Mouse (Mus musculus): ENCODE measurements at regions not wholly inside any gene's neighbourhood (a gene's known extent, or its start where the extent isn't known, plus 50 kb on each side); places are given as distances from the start of the nearest gene placed in this dataset.

GRCm38 (mm10) chr12:96453374-96453773, 761.3 kb downstream of the Flrt2 start:
- no peaks in the 10 kb centered on the region for H3K36me3 ChIP-seq (ENCODE audit: poor library complexity, severe bottlenecking)
- H3K9ac ChIP-seq, result no peak overlapping the region
- H3K27me3 ChIP-seq, result no peaks in the 10 kb centered on the region
- no peak overlapping the region for H3K27ac ChIP-seq
- H3K4me3 ChIP-seq, result no peak overlapping the region
- H3K9me3 ChIP-seq (replicated peaks), result no peaks in the 10 kb centered on the region
- no peak for ATAC-seq
- no peak overlapping the region for H3K4me2 ChIP-seq
- no peaks in the 10 kb centered on the region for H3K4me1 ChIP-seq
- 11% methylated on average over 3 of the region's 3 CpGs for WGBS

GRCm38 (mm10) chr12:96476344-96476743, 784.3 kb downstream of the Flrt2 start:
- no peak overlapping the region for H3K9ac ChIP-seq
- no peak overlapping the region for H3K27ac ChIP-seq
- H3K9me3 ChIP-seq (replicated peaks), result no peaks in the 10 kb centered on the region
- no peaks in the 10 kb centered on the region for H3K4me1 ChIP-seq
- H3K36me3 ChIP-seq (ENCODE audit: poor library complexity, severe bottlenecking), result no peaks in the 10 kb centered on the region
- H3K4me2 ChIP-seq, result no peak overlapping the region
- no peak overlapping the region for H3K4me3 ChIP-seq
- 71% methylated on average over 3 of the region's 3 CpGs for WGBS
- no peak for ATAC-seq
- H3K27me3 ChIP-seq, result no peaks in the 10 kb centered on the region

- Histone ChIP-seq H3K27me3 (no peaks in the 10 kb centered on the region), H3K27ac (no peak overlapping the region), H3K9me3 (replicated peaks) (no peaks in the 10 kb centered on the region), H3K4me3 (no peak overlapping the region), H3K4me1 (no peaks in the 10 kb centered on the region), H3K4me2 (no peak overlapping the region), H3K36me3 (ENCODE audit: poor library complexity, severe bottlenecking) (no peaks in the 10 kb centered on the region), H3K9ac (no peak overlapping the region)
- 90% methylated on average over 1 of the region's 1 CpGs for WGBS
- no peak for ATAC-seq
Observed at GRCm38 (mm10) chr12:96488448-96488960, 796.5 kb downstream of the Flrt2 start.

GRCm38 (mm10) chr12:96509658-96510057, 817.6 kb downstream of the Flrt2 start:
- H3K27ac ChIP-seq, result no peak overlapping the region
- H3K4me3 ChIP-seq, result no peak overlapping the region
- no peaks in the 10 kb centered on the region for H3K27me3 ChIP-seq
- WGBS, result 88% methylated on average over 1 of the region's 1 CpGs
- H3K4me1 ChIP-seq, result no peaks in the 10 kb centered on the region
- H3K9me3 ChIP-seq (replicated peaks), result no peaks in the 10 kb centered on the region
- no peaks in the 10 kb centered on the region for H3K36me3 ChIP-seq (ENCODE audit: poor library complexity, severe bottlenecking)
- H3K4me2 ChIP-seq, result no peak overlapping the region
- no peak for ATAC-seq
- H3K9ac ChIP-seq, result no peak overlapping the region

- Histone ChIP-seq H3K4me3 (no peak overlapping the region), H3K4me1 (no peaks in the 10 kb centered on the region), H3K27me3 (no peaks in the 10 kb centered on the region), H3K9me3 (replicated peaks) (no peaks in the 10 kb centered on the region), H3K9ac (no peak overlapping the region), H3K36me3 (ENCODE audit: poor library complexity, severe bottlenecking) (no peaks in the 10 kb centered on the region), H3K4me2 (no peak overlapping the region), H3K27ac (no peak overlapping the region)
- 54% methylated on average over 1 of the region's 1 CpGs for WGBS
- ATAC-seq, result no peak
Observed at GRCm38 (mm10) chr12:96558824-96559223, 866.8 kb downstream of the Flrt2 start.

- Histone ChIP-seq H3K27ac (no peak overlapping the region), H3K4me1 (no peaks in the 10 kb centered on the region), H3K9me3 (replicated peaks) (0 out of 2 replicates have a peak, but pooled peaks cover under 1% of the 10 kb centered on the region), H3K27me3 (no peaks in the 10 kb centered on the region), H3K4me2 (no peak overlapping the region), H3K36me3 (ENCODE audit: poor library complexity, severe bottlenecking) (no peaks in the 10 kb centered on the region), H3K9ac (no peak overlapping the region), H3K4me3 (no peak overlapping the region)
- whole genome bisulfite sequencing, result 63% methylated on average over 3 of the region's 3 CpGs
- ATAC-seq, result no peak
Observed at GRCm38 (mm10) chr12:96594845-96595244, 902.8 kb downstream of the Flrt2 start.

- no peaks in the 10 kb centered on the region for H3K4me1 ChIP-seq
- H3K4me2 ChIP-seq, result no peak overlapping the region
- H3K27me3 ChIP-seq, result no peaks in the 10 kb centered on the region
- H3K4me3 ChIP-seq, result no peak overlapping the region
- no peak overlapping the region for H3K27ac ChIP-seq
- ATAC-seq, result no peak
- no peaks in the 10 kb centered on the region for H3K36me3 ChIP-seq (ENCODE audit: poor library complexity, severe bottlenecking)
- H3K9me3 ChIP-seq (replicated peaks), result no peaks in the 10 kb centered on the region
- WGBS, result 87% methylated on average over 2 of the region's 2 CpGs
- no peak overlapping the region for H3K9ac ChIP-seq
Observed at GRCm38 (mm10) chr12:96615134-96615533, 923.1 kb downstream of the Flrt2 start.

- H3K4me2 ChIP-seq, result no peak overlapping the region
- H3K27ac ChIP-seq, result no peak overlapping the region
- H3K27me3 ChIP-seq, result no peaks in the 10 kb centered on the region
- ATAC-seq, result no peak
- no peaks in the 10 kb centered on the region for H3K36me3 ChIP-seq (ENCODE audit: poor library complexity, severe bottlenecking)
- no peaks in the 10 kb centered on the region for H3K9me3 ChIP-seq (replicated peaks)
- 91% methylated on average over 4 of the region's 4 CpGs for WGBS
- H3K4me3 ChIP-seq, result no peak overlapping the region
- H3K4me1 ChIP-seq, result no peaks in the 10 kb centered on the region
- no peak overlapping the region for H3K9ac ChIP-seq
Observed at GRCm38 (mm10) chr12:96615850-96616249, 923.8 kb downstream of the Flrt2 start.

- no peak for ATAC-seq
- H3K4me3 ChIP-seq, result no peak overlapping the region
- 96% methylated on average over 2 of the region's 2 CpGs for WGBS
- H3K4me1 ChIP-seq, result no peaks in the 10 kb centered on the region
- no peaks in the 10 kb centered on the region for H3K9me3 ChIP-seq (replicated peaks)
- no peak overlapping the region for H3K9ac ChIP-seq
- no peak overlapping the region for H3K27ac ChIP-seq
- no peak overlapping the region for H3K4me2 ChIP-seq
- no peaks in the 10 kb centered on the region for H3K36me3 ChIP-seq (ENCODE audit: poor library complexity, severe bottlenecking)
- H3K27me3 ChIP-seq, result no peaks in the 10 kb centered on the region
Observed at GRCm38 (mm10) chr12:96617226-96617625, 925.2 kb downstream of the Flrt2 start.
